8 mouse cellular contexts compared by ENCODE assay signal in the genomic region with DNA sequence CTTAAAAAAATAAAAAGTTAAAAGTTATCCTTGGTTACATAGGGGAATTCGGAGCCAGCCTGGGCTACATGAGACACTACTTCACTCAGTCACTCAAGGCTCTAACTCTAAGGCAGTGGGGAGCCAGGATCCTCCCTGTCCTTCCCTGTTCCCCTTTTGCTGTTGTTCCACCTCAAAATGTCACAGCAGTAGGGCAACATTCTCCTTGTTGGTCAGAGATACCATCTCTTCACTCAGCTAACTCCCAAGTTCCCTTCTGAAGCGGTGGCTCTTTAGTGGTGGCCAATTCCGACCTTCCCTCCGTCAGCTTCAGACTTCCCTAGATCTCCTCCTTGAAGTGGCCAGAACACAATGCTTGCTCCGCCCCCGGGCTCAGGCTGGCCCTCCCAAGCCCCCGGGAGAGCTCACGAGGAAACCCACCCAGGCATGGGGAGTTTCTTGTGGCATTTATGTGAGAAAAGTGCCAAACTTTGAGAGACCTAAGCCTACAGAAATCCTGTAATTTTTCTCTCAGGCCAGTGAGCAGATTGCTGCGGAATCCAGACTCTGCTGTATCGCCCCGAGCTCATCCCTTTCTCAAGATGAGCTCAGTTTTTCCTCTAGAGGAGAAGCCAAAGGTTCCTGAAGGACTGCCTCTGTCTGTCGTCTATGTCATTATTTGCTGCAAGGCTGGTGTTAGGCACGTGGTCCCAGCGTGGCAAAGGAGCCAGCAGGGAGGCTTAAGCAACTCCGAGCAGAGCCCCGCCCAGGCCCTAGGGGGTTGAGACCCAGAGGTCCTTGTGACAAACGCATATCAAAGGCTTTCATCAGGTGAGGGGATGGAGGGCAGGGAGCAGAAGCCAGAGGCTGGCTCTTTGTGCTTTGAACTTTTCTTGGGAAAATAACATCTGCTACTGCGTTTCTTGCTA. TPM values are rescaled to one million over a fixed set of nuclear protein-coding genes. Genes with fewer than 3 reads are reported as not detected.
A peak's percentile ranks its signal among the peaks of the same experiment; 100 is the strongest.
DNase-seq lines count a peak whose midpoint lies in the region; ATAC-seq and TF ChIP-seq lines count a peak whose summit lies in the region.

No protein-coding gene starts in this region.

- ATAC-seq in intestine, embryonic 15.5 days = peak; percentile 68
- no peak for ATAC-seq in lung, embryonic 14.5 days (ENCODE audit: insufficient read depth)
- no peak for ATAC-seq in neural tube, embryonic 15.5 days (ENCODE audit: low FRiP score)

- peak overlapping the region; percentile 62 for H3K9ac ChIP-seq in ES-E14 (ENCODE audit: insufficient read depth, low read depth, low read length, poor library complexity, severe bottlenecking)
- H3K9ac ChIP-seq in intestine, embryonic 15.5 days = no peak overlapping the region
- H3K9ac ChIP-seq in lung, embryonic 14.5 days = no peak overlapping the region
- 0 out of 2 replicates have a peak overlapping the region, but pooled peaks have one; percentile 20 for H3K9ac ChIP-seq in neural tube, embryonic 15.5 days (replicated peaks)

- no peaks in the 10 kb centered on the region for H3K9me3 ChIP-seq in ES-E14 (ENCODE audit: control insufficient read depth, insufficient read depth, low read depth, low read length)
- no peaks in the 10 kb centered on the region for H3K9me3 ChIP-seq in intestine, embryonic 15.5 days
- H3K9me3 ChIP-seq in lung, embryonic 14.5 days (ENCODE audit: low read depth, low read length) = no peaks in the 10 kb centered on the region
- H3K9me3 ChIP-seq in neural tube, embryonic 15.5 days (replicated peaks) = no peaks in the 10 kb centered on the region

- peak overlapping the region; percentile 56 for H3K4me2 ChIP-seq in intestine, embryonic 15.5 days (replicated peaks)
- H3K4me2 ChIP-seq in lung, embryonic 14.5 days = peak overlapping the region; percentile 52
- H3K4me2 ChIP-seq in neural tube, embryonic 15.5 days = peak overlapping the region; percentile 42

- peak; percentile 99 for DNase-seq in ES-E14 (ENCODE audit: low read depth, low spot score)
- peak; percentile 65 to 68 for DNase-seq in adrenal gland, postnatal 36 days
- DNase-seq in gastrocnemius, postnatal 36 days = peak; percentile 19 to 21
- DNase-seq in lung, embryonic 14.5 days = peak; percentile 52
- no peak for DNase-seq in layer of hippocampus, postnatal 36 days
- no peak for DNase-seq in T-cell, adult 2 months (ENCODE audit: low spot score)

- in situ Hi-C loops in ES-E14 (cut with MboI; ENCODE audit: low sequenced_read_pairs in 2 of 2, unreplicated experiment in 2 of 2) = no loop called here

- peaks cover 0 to 11% of the 10 kb centered on the region in 2 experiments; a peak in 3 of 4 replicates for H3K4me1 ChIP-seq in ES-E14 (ENCODE audit: control insufficient read depth in 2 of 2, insufficient read depth in 2 of 2, low read length in 2 of 2, poor library complexity in 1 of 2)
- H3K4me1 ChIP-seq in intestine, embryonic 15.5 days (replicated peaks) = peaks cover 6% of the 10 kb centered on the region; the same call in 1 of the 2 replicates
- no peaks in the 10 kb centered on the region for H3K4me1 ChIP-seq in lung, embryonic 14.5 days (ENCODE audit: insufficient read depth)
- H3K4me1 ChIP-seq in neural tube, embryonic 15.5 days = peaks cover 17% of the 10 kb centered on the region

- no peaks in the 10 kb centered on the region for H3K36me3 ChIP-seq in ES-E14 (ENCODE audit: control insufficient read depth, insufficient read depth, low read length, poor library complexity, severe bottlenecking)
- H3K36me3 ChIP-seq in intestine, embryonic 15.5 days = no peaks in the 10 kb centered on the region
- H3K36me3 ChIP-seq in lung, embryonic 14.5 days (ENCODE audit: insufficient read depth) = no peaks in the 10 kb centered on the region
- H3K36me3 ChIP-seq in neural tube, embryonic 15.5 days = no peaks in the 10 kb centered on the region

- peak overlapping the region; percentile 27 to 36; a peak in 2 of 4 replicates for H3K4me3 ChIP-seq in ES-E14 (ENCODE audit: insufficient read depth in 1 of 2, low read depth in 1 of 2, low read length in 2 of 2, poor library complexity in 1 of 2, severe bottlenecking in 1 of 2)
- 0 out of 2 replicates have a peak overlapping the region, but pooled peaks have one; percentile 10 for H3K4me3 ChIP-seq in intestine, embryonic 15.5 days (replicated peaks)
- H3K4me3 ChIP-seq in lung, embryonic 14.5 days (ENCODE audit: low read depth, low read length) = no peak overlapping the region
- 0 out of 2 replicates have a peak overlapping the region, but pooled peaks have one; percentile 7 for H3K4me3 ChIP-seq in neural tube, embryonic 15.5 days (replicated peaks)

- H3K27ac ChIP-seq in ES-E14 (ENCODE audit: insufficient read depth, low read depth, low read length, poor library complexity, severe bottlenecking) = peak overlapping the region; percentile 89
- no peak overlapping the region for H3K27ac ChIP-seq in intestine, embryonic 15.5 days
- no peak overlapping the region for H3K27ac ChIP-seq in lung, embryonic 14.5 days (ENCODE audit: low read depth)
- no peak overlapping the region for H3K27ac ChIP-seq in neural tube, embryonic 15.5 days (replicated peaks)

- no peaks in the 10 kb centered on the region for H3K27me3 ChIP-seq in intestine, embryonic 15.5 days (replicated peaks)
- H3K27me3 ChIP-seq in lung, embryonic 14.5 days (ENCODE audit: insufficient read depth, low read length) = no peaks in the 10 kb centered on the region
- no peaks in the 10 kb centered on the region for H3K27me3 ChIP-seq in neural tube, embryonic 15.5 days (replicated peaks)

- WGBS in intestine, embryonic 15.5 days = 8% methylated on average over 18 of the region's 18 CpGs
- WGBS in lung, embryonic 14.5 days = 3% methylated on average over 18 of the region's 18 CpGs
- 8% methylated on average over 18 of the region's 18 CpGs for WGBS in neural tube, embryonic 15.5 days

- intact Hi-C loops in gastrocnemius, postnatal 36 days (cut with DNase I) = loop anchor here (5.0 kb wide), 2 partner anchors 37 to 347 kb away; a partner anchor contains a TSS

- TF ChIP-seq CTCF in lung, embryonic 14.5 days (IDR thresholded peaks at IDR 0.05; ENCODE audit: low read depth) = no peak

TF ChIP-seq in ES-E14, 5 proteins besides CTCF, POLR2A, EP300 and RAD21:
- no peak for TF ChIP-seq ZC3H11A (IDR thresholded peaks at IDR 0.05; ENCODE audit: borderline replicate concordance, low read depth, low read length)
- TF ChIP-seq MAFK (IDR thresholded peaks at IDR 0.05; ENCODE audit: insufficient read depth, low read depth, low read length) = no peak
- TF ChIP-seq CHD2 (IDR thresholded peaks at IDR 0.05; ENCODE audit: low read depth, low read length) = no peak; the same call in 1 of the 2 replicates
- TF ChIP-seq HCFC1 (IDR thresholded peaks at IDR 0.05; ENCODE audit: borderline replicate concordance, insufficient read depth, low read length) = no peak
- no peak for TF ChIP-seq ZNF384 (IDR thresholded peaks at IDR 0.05; ENCODE audit: low read depth, low read length)

RNA-seq across cellular contexts. Expression of a gene that starts 31.3 kb away (rescaled TPM):
- total RNA-seq in ES-E14 (2012; rRNA removed) = 72.7 and 140 TPM in 2 replicates
- 10 to 100 TPM; 98.2 to 99.1 TPM for total RNA-seq in adrenal gland, postnatal 36 days (2021)
- 100 to 1,000 TPM in 1 of 2 experiments, 10 to 100 TPM in 1; 97.9 to 101 TPM for total RNA-seq in gastrocnemius, postnatal 36 days (2021)
- polyA plus RNA-seq in intestine, embryonic 15.5 days (2015; fragmentation: Nextera tagmentation; extraction: Ambion mirVana) = 158 and 168 TPM in 2 replicates
- polyA plus RNA-seq in lung, embryonic 14.5 days (2014; fragmentation: Nextera tagmentation; extraction: Ambion mirVana) = 188 and 192 TPM in 2 replicates
- polyA plus RNA-seq in neural tube, embryonic 15.5 days (2015; fragmentation: Nextera tagmentation; extraction: Ambion mirVana) = 151 and 162 TPM in 2 replicates
- total RNA-seq in layer of hippocampus, postnatal 36 days (2021) = 10 to 100 TPM; 67.9 to 70.2 TPM

RNA-seq across cellular contexts. Expression of a gene that starts 37.1 kb away (rescaled TPM):
- 40.1 and 43.5 TPM in 2 replicates for total RNA-seq in ES-E14 (2012; rRNA removed)
- 10 to 100 TPM; 27.3 to 32.2 TPM for total RNA-seq in adrenal gland, postnatal 36 days (2021)
- 10 to 100 TPM; 13.9 to 14.2 TPM for total RNA-seq in gastrocnemius, postnatal 36 days (2021)
- polyA plus RNA-seq in intestine, embryonic 15.5 days (2015; fragmentation: Nextera tagmentation; extraction: Ambion mirVana) = 16.0 and 17.0 TPM in 2 replicates
- polyA plus RNA-seq in lung, embryonic 14.5 days (2014; fragmentation: Nextera tagmentation; extraction: Ambion mirVana) = 25.7 and 27.4 TPM in 2 replicates
- 13.5 and 16.4 TPM in 2 replicates for polyA plus RNA-seq in neural tube, embryonic 15.5 days (2015; fragmentation: Nextera tagmentation; extraction: Ambion mirVana)
- total RNA-seq in layer of hippocampus, postnatal 36 days (2021) = 10 to 100 TPM; 41.4 to 52.6 TPM

RNA-seq across cellular contexts. Expression of a gene that starts 40.1 kb away (rescaled TPM):
- 37.3 and 42.9 TPM in 2 replicates for total RNA-seq in ES-E14 (2012; rRNA removed)
- total RNA-seq in adrenal gland, postnatal 36 days (2021) = 10 to 100 TPM; 11.1 to 13.0 TPM
- 10 to 100 TPM; 60.0 to 78.1 TPM for total RNA-seq in gastrocnemius, postnatal 36 days (2021)
- 13.3 and 14.2 TPM in 2 replicates for polyA plus RNA-seq in intestine, embryonic 15.5 days (2015; fragmentation: Nextera tagmentation; extraction: Ambion mirVana)
- 16.2 and 17.3 TPM in 2 replicates for polyA plus RNA-seq in lung, embryonic 14.5 days (2014; fragmentation: Nextera tagmentation; extraction: Ambion mirVana)
- 42.0 and 45.0 TPM in 2 replicates for polyA plus RNA-seq in neural tube, embryonic 15.5 days (2015; fragmentation: Nextera tagmentation; extraction: Ambion mirVana)
- total RNA-seq in layer of hippocampus, postnatal 36 days (2021) = 10 to 100 TPM; 48.9 to 53.6 TPM

Comparison
In these comparisons a context has a peak if more than half of its experiments do, and no peak if none do; other contexts are left out.
1. DNase-seq: peak in ES-E14 (single experiment), adrenal gland, postnatal 36 days (2 of 2), gastrocnemius, postnatal 36 days (2 of 2) and lung, embryonic 14.5 days (single experiment); none in layer of hippocampus, postnatal 36 days (0 of 2) and T-cell, adult 2 months (single experiment).
2. H3K9ac ChIP-seq: peak in ES-E14 (single experiment) and neural tube, embryonic 15.5 days (single experiment); none in intestine, embryonic 15.5 days (single experiment) and lung, embryonic 14.5 days (single experiment).
3. Peak in every context shown above with its lines, with median percentiles within 50 percentile points of each other: H3K4me2 ChIP-seq.